Mouse (Mus musculus) liver, postnatal 0 days (tissue): Measurements from ENCODE around the gene Scamp2.

Experiments
- CTCF ChIP-seq: sonication (generic); IDR thresholded peaks from 2 replicates; pipeline ENCODE4 v1.5.1; 2016; ENCODE audit warnings: antibody characterized with exemption, low read depth
- EP300 ChIP-seq: IDR thresholded peaks from 2 replicates; pipeline ENCODE4 v1.6.1; 2016; ENCODE audit warnings: antibody characterized with exemption, low read depth, mild to moderate bottlenecking

- TF ChIP-seq CTCF, result no peak
- TF ChIP-seq EP300, result no peak
Measured at GRCm38 (mm10) chr9:57525516-57525915, 35.2 kb upstream of the Scamp2 start.
